Mouse (Mus musculus) CD4-positive, CD25-positive, alpha-beta regulatory T cell, adult 2 months (primary cell): Measurements from ENCODE around the gene Miga2.

Experiments used
- DNase-seq: peaks from one replicate; pipeline ENCODE4 v3.0.0-alpha.2; 2012; ENCODE audit warnings: low read depth, low spot score

The Miga2 gene

GRCm38 (mm10) chr2:30363773-30364650 is at the start of gene Miga2:
Miga2 (plus strand) TSS chr2:30364233.
- DNase-seq, result peak; percentile 98

- no peak for DNase-seq
These were observed 47.9 kb upstream of the Miga2 start for GRCm38 (mm10) chr2:30316136-30316535.

- DNase-seq, result no peak
These were observed 47.1 kb upstream of the Miga2 start for GRCm38 (mm10) chr2:30316955-30317354.

GRCm38 (mm10) chr2:30319260-30319659 is 44.8 kb upstream of the Miga2 start:
- DNase-seq, result no peak

GRCm38 (mm10) chr2:30323111-30323510 is 40.9 kb upstream of the Miga2 start:
- DNase-seq, result no peak

- no peak for DNase-seq
These were observed 38.7 kb upstream of the Miga2 start for GRCm38 (mm10) chr2:30325296-30325695.

GRCm38 (mm10) chr2:30327276-30327675 is 36.8 kb upstream of the Miga2 start:
- DNase-seq, result no peak

- DNase-seq, result no peak
These were observed 35.2 kb upstream of the Miga2 start for GRCm38 (mm10) chr2:30328791-30329190.

- DNase-seq, result no peak
These were observed 28.7 kb upstream of the Miga2 start for GRCm38 (mm10) chr2:30335324-30335723.

- DNase-seq, result no peak
These were observed 27.7 kb upstream of the Miga2 start for GRCm38 (mm10) chr2:30336174-30336915.

- no peak for DNase-seq
These were observed 26.9 kb upstream of the Miga2 start for GRCm38 (mm10) chr2:30337179-30337578.

- DNase-seq, result no peak
These were observed 22.0 kb upstream of the Miga2 start for GRCm38 (mm10) chr2:30342061-30342460.

GRCm38 (mm10) chr2:30342544-30342943 is 21.5 kb upstream of the Miga2 start:
- DNase-seq, result no peak

GRCm38 (mm10) chr2:30343601-30344137 is 20.4 kb upstream of the Miga2 start:
- DNase-seq, result no peak

- no peak for DNase-seq
These were observed 17.9 kb upstream of the Miga2 start for GRCm38 (mm10) chr2:30345971-30346676.

- DNase-seq, result no peak
These were observed 14.8 kb upstream of the Miga2 start for GRCm38 (mm10) chr2:30349196-30349595.

GRCm38 (mm10) chr2:30351149-30351548 is 12.9 kb upstream of the Miga2 start:
- no peak for DNase-seq

GRCm38 (mm10) chr2:30355861-30356260 is 8.2 kb upstream of the Miga2 start:
- no peak for DNase-seq

- no peak for DNase-seq
These were observed 7.8 kb upstream of the Miga2 start for GRCm38 (mm10) chr2:30356266-30356665.

GRCm38 (mm10) chr2:30356906-30357305 is 7.1 kb upstream of the Miga2 start:
- no peak for DNase-seq

- peak; percentile 13 for DNase-seq
These were observed 6.2 kb upstream of the Miga2 start for GRCm38 (mm10) chr2:30357552-30358510.
